Mouse (Mus musculus) large intestine, adult 2 months (tissue): Measurements from ENCODE around the gene Olfr92. TPM values are rescaled to one million over a fixed set of nuclear protein-coding genes. Genes with fewer than 3 reads are reported as not detected.
A peak's percentile ranks its signal among the peaks of the same experiment; 100 is the strongest.
"Not testable (repeated sequence)": the region's sequence is repeated elsewhere in the genome, so short reads cannot be mapped to it uniquely, and the experiment has no call there.

Experiments used
- DNase-seq: peaks from one replicate; pipeline ENCODE4 v3.0.0-alpha.2; 2012; ENCODE audit warnings: low read depth, low spot score
- WGBS: fragments of 180-500 bp; shearing (Covaris S2); methylation state at CpG from one replicate; pipeline ENCODE4 v1.1.7; 2018; 5-methylcytosine and 5-hydroxymethylcytosine counted together
- polyA plus RNA-seq: library from polyadenylated mRNA; depleted of rRNA; stranded (reverse); fragments of >200 nt; gene quantifications from 2 replicates; pipeline ENCODE4 v1.2.3, GENCODE M21; 2012; rRNA removed

Gene Olfr92
- polyA plus RNA-seq, result not detected in 2 replicates

DNA sequence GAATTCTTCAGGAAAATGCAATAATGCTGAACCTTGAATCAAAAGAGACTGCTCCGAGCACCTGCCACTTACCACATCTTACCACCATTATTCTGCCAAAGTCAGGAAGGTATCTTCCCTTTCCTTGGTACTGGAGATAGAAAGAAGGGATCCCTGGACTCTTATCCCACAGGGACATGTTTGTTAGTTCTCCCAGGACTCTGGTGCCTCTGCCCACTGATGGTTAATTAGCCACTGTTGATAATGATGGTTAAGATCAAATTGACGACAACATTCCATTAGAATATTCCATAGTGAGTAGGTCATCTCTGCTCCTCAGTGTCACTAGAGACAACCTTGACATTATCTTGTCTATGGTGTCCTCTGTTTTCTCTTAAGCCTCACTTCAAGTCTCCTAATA lies at the start of gene Olfr92:
Olfr92 (minus strand) TSS at position 101 of the 400 bp plus-strand sequence.
- WGBS, result 89% methylated on average over 2 of the region's 2 CpGs
- no peak for DNase-seq

- DNase-seq, result no peak
These were observed 41.5 kb upstream of the Olfr92 start, which contains the start of gene Olfr93 for GRCm38 (mm10) chr17:37161394-37161793. Gene Olfr93 (minus strand): TSS chr17:37161494.

DNA sequence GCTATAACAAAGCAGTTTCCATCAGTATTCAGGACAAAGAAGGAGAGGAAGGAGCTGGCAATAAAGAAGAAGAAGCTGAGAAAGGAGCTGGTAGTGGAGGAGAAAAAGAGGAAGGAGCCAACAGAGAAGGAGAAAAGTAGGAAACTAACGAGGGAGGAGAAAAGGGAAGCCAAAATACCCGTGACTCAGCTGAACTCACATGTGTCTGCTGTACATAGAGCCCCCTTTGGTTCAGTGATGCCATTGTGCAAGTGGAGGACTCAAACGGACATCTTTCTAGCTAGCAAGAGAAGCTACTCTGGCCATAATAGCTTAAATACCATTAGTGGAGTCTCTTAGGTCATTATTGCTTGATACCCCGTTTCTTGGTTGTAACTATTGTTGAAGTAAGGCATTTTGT lies 11.5 kb upstream of the Olfr92 start:
- not testable (repeated sequence) for DNase-seq
- WGBS, result 61% methylated on average over 4 of the region's 4 CpGs

DNA sequence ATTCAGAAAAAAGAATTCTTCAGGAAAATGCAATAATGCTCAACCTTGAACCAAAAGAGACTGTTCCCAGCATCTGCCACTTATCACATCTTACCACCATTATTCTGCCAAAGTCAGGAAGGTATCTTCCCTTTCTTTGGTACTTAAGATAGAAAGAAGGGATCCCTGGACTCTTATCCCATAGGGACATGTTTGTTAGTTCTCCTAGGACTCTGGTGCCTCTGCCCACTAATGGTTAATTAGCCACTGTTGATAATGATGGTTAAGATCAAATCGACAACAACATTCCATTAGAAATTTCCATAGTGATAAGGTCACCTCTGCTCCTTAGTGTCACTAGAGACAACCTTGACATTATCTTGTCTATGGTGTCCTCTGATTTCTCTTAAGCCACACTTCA lies 21.7 kb downstream of the Olfr92 start, which contains the start of gene Olfr91:
Olfr91 (minus strand) TSS at position 101 of the 400 bp plus-strand sequence.
- WGBS, result 94% methylated on average over 1 of the region's 1 CpGs
- no peak for DNase-seq

DNA sequence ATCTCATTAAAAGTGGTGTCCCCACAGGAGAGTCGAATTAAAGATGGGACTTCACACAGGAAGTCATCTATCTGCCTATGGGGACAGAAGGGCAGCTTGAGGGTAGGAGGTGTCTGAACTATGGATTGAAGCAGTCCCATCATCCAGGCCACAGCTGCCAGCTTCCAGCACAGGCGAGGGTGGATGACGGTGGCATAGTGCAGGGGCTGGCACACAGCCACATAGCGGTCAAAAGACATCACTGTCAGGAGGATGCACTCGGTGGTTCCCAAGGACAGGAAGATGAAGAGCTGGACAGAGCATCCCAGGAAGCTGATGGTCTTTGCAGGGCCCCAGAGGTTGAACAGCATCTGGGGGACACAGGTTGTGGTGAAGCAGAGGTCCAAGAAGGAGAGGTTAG lies 26.6 kb downstream of the Olfr92 start:
- 63% methylated on average over 5 of the region's 5 CpGs for WGBS
- DNase-seq, result no peak

DNA sequence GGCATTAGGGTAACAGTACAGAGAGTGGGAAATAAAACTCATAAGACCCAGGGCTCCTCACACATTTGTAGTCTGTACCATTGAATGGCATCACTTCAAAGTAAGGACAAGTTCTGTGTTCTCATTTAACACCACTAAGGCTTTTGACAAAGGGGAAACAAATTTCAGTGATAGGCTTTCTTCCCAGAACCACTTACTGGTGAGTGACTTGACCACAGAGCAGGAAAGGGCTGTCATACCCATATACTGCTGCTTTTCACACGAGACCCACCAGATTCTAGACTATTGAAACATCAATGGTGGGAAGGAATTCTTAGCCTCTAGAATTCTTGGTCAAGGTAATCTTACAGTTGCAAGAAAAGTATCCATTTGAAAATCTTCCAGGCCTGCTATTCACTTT lies 27.7 kb downstream of the Olfr92 start:
- WGBS, result 59% methylated on average over 1 of the region's 1 CpGs

DNA sequence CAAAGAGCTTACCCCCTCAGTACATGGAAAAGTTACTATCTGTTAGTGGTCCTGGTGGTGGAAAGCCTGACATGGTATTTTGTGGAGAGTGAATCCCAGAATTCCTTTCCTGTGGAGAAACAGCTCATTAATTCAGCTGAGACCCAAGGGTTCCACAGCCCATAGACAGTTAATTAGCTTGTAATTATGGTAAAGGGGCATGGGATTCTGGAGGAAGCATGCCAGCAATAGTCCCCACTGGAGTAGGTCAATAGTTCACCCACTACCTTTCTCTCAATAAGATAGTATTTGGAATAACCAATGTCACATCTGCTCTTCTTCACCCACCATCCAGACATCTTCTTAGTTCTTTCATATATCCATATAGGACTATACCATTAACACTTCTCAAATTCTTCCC lies 31.5 kb downstream of the Olfr92 start, which contains the start of gene Olfr90:
Olfr90 (minus strand) TSS at position 101 of the 400 bp plus-strand sequence.
- DNase-seq, result no peak

More for the DNA sequence above, 27.7 kb downstream of the Olfr92 start:
- no peak for DNase-seq

GRCm38 (mm10) chr17:37085545-37085944 lies 34.3 kb downstream of the Olfr92 start:
- WGBS, result 43% methylated on average over 10 of the region's 10 CpGs
- DNase-seq, result no peak

- 70% methylated on average over 5 of the region's 5 CpGs for WGBS
- DNase-seq, result no peak
These were observed 35.3 kb downstream of the Olfr92 start for GRCm38 (mm10) chr17:37084632-37085031.

- WGBS, result 2% methylated on average over 8 of the region's 8 CpGs
- peak; percentile 43 for DNase-seq
These were observed 36.6 kb downstream of the Olfr92 start for GRCm38 (mm10) chr17:37083327-37083726.

DNA sequence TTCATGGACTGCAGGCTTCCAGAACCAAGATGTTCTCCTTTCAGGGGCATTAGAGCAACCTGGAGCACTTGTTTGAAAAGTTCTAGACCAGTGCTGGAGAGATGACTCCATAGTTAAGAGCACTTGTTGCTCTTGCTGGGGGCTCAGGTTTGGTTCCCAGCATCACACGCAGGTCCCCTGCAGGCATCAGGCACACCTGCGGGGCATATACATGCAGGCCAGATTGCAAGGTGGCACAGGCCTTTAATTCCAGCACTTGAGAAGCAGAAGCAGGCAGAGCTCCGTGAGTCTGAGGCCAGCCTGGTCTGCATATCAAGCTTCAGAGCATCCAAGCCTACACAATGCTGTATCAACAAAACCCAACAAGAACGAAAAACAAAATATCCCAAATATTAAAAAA lies 38.2 kb downstream of the Olfr92 start:
- WGBS, result 89% methylated on average over 4 of the region's 4 CpGs
- no peak for DNase-seq

DNA sequence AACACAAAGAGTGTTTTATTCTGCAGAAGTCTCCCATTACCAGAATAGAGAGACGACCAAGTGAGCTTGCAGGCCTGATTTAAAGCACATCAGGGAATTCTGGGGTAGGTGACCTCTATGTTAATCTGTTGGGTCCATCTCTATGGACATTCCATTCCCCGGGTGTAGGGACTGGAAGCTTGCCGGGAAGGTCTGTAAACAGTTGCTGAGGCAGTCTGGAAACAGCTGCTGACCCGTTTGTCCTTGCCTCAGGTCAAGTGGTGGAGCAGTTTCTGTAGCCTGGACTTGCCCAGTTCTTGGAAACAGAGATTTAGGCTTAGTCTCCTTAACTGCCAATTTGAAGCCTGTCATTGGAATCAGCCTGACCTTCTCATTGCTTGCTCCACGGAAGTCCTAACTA lies 39.8 kb downstream of the Olfr92 start:
- DNase-seq, result no peak
- 15% methylated on average over 5 of the region's 5 CpGs for WGBS

GRCm38 (mm10) chr17:37078990-37079389 lies 40.9 kb downstream of the Olfr92 start:
- DNase-seq, result no peak
- WGBS, result 57% methylated on average over 2 of the region's 2 CpGs

DNA sequence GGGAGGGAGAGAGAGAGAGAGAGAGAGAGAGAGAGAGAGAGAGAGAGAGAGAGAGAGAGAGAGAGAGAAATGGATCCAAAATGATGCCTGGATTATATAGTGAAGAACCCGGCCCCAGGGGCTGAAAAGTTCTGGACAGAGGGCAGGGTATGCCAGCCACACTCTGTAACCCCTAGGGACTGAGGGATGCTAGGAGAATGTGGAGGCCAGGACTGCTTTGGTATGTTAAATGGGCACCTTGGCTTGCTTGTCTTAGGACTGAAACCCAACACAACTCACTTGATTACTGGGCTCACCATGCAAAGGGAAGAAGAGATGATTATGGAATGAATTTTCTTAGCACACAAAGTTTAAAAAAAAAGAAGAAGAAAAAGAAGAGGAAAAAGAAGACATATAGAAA lies 41.7 kb downstream of the Olfr92 start:
- 38% methylated on average over 1 of the region's 1 CpGs for WGBS
- DNase-seq, result no peak

DNA sequence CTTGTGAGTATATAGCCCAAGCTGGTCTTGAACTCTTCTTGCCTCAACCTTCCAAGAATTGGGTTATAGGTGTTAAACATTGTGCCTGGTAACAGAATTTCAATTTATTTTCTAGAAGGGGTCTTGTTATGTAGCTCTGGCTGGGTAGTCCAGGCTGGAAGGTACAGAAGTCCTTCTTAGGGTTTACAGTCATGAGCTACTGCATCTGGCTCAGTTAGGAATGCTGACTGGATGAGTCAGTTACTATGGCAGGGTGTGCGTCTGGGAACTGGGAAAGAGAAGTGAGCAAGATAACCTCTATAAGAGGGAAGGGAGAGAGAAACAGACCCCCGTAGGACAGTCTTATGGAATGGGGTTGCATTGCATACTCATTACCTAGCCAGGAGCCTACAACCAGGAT lies 44.1 kb downstream of the Olfr92 start:
- DNase-seq, result no peak
- WGBS, result 82% methylated on average over 2 of the region's 2 CpGs

DNA sequence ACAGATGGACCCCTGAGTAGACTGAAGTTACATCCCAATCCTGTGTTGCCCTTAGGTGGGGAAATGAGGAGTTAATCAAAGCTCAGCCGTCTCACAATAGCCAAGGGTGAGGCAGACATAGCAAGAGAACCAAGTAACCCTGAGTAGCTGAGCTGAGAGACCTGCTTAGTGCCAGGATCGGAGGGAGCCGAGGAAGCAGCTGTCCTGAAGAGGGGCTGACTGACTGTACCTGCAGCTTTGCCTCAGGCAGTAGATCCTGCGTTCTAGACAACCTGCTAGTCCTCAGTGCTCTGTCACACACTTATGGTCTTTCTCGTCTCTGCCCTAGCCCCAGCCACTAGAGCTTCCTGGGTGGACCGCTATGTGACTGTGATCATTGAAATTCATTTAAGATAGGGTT lies 44.7 kb downstream of the Olfr92 start:
- 90% methylated on average over 6 of the region's 6 CpGs for WGBS
- DNase-seq, result no peak

GRCm38 (mm10) chr17:37072730-37073276 lies 47.1 kb downstream of the Olfr92 start:
- DNase-seq, result no peak
- WGBS, result 79% methylated on average over 11 of the region's 11 CpGs

- DNase-seq, result no peak
- WGBS, result 85% methylated on average over 12 of the region's 12 CpGs
These were observed 47.7 kb downstream of the Olfr92 start for GRCm38 (mm10) chr17:37072080-37072729.

DNA sequence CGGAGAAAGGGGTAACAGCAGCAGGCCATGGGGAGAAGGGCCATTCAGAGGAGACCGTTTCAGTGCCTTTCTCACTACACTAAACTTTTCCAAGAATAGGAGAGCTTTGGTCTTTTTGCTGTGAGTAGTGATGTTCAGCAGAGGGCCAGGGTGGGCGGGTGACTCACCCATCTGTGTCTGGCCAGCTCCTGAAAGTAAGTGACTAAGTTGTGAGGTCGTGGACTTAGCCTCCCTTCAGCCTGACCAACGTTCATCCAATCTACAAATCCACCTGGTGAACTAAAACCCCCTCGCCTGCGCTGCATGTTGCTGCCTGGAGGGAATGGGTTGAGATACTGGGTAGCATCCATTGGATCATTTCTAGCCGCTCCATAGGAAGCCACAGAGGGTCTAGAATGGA lies 49.8 kb downstream of the Olfr92 start:
- 81% methylated on average over 8 of the region's 8 CpGs for WGBS
- DNase-seq, result no peak

DNA sequence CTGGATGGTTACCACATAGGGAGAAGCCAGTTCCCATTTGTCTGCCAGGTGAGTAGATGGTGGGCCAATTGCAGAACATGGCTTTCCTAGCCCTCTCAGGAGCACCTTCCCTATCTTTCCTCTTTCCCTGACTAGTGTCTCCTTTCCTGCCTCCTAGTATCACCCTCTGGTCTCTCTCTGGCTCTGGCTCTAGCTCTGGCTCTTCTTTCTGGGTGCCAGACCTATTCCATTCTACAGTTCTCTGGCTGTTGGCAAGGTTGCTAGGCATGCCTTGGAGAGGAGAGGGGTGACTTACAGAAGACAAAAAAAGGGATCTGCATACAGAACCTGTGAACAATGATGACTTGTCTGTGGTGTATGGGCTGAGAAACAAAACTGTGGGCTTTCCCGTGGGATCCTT lies 52.0 kb downstream of the Olfr92 start:
- WGBS, result 86% methylated on average over 1 of the region's 1 CpGs
- no peak for DNase-seq

GRCm38 (mm10) chr17:37065993-37066392 lies 53.9 kb downstream of the Olfr92 start:
- WGBS, result 98% methylated on average over 2 of the region's 2 CpGs
- DNase-seq, result no peak
